Mouse (Mus musculus) urinary bladder, postnatal 14 days (tissue): ENCODE results near the gene Hirip3.
A peak's percentile ranks its signal among the peaks of the same experiment; 100 is the strongest.

Experiments used
- DNase-seq: peaks from one replicate; pipeline ENCODE4 v3.0.0; 2021; ENCODE audit warnings: low spot score

Gene Hirip3

DNA sequence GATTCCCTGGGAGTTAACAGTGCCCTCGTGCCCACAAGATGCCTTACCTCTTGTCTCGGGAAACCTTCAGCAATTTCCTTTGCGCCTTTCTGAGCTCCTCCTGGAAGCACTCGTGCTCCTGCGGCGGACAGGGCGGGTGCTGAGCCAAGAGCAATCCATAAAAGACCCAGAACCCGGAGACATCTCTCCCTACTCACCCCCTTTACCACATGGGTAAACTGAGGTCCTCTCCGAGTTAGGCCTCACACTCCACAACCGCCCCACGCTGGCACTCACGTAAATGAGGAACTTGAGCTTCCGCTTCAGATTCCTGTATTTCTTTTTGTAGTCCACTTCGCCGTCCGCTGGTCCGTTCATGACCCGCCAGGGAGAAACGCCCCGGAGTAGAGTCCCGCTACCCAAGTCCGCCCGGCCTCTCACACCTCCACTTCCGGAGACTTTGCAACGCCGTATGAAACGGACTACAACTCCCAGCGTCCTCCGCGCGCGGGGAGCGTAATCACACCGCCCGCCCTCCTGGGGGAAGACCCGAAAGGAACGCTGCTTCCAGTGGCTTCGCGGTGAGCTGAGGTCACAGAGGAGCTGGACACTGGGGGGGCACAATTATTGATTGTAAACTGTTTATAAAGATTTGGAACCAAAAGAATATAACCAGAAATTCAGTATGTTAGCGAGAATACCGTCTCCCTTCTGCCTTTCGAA is at the start of gene Hirip3:
Gene Hirip3 (plus strand): TSS at position 544 of the 702 bp plus-strand sequence.
- DNase-seq: peak; percentile 96

DNA sequence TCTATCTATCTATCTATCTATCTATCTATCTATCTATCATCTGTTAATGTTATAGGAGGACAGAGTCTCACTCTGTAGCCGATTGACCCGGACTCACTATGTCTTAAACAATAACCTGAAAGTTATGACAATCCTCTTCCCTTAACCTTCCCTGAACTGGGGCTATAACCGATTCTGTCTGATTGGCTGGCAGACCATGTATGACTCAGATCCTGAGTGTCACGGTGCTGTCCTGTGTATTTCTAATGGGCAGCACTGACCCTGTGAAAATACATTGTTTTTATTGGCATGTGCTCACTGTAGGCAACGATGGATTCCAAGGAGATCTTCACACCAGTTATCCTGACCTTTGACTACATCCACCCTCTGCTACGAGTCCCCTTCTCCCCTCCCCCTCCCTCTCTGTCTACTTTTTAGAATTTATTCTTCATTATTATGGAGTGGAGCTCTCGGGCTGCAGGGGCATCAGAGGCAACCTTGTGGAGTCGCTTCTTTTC is 46.0 kb upstream of the Hirip3 start:
- no peak for DNase-seq

DNA sequence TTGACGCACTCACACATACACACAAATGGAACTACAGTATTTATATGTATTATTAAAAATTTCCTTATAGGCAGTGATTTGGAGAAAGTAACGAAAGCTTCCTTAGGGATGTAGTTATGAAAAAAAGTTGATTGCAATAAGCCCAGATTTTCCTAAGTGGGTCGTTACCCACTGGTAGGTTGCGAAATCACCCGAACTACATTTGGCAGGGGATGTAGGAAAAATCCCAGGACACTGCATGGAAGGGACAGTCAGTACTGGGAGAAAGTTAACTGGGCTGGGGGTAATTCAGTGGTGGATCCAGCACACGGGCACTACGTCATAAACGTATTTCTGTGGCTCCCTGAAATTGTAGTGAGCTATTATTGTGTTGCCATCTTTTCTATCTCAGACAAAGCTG is 45.3 kb upstream of the Hirip3 start:
- DNase-seq: no peak

DNA sequence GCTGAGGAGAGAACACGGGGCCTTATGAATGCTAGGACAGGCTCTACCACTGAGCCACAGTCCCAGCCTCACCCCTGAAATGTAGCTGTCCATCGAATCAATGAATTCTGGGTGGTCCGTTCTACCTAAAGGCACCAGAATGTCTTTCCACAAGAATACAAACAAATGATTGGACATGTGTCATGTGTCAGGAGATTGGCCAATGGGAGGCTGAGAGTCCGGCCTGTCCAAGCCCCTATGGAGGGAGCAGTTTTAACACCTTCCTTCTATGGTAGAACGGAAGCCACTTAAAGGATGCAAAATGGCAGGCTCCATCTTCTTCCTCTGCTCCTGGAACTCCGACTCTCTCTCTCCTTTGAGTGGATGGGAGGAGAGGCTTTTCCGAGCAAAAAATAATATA is 44.2 kb upstream of the Hirip3 start:
- no peak for DNase-seq

DNA sequence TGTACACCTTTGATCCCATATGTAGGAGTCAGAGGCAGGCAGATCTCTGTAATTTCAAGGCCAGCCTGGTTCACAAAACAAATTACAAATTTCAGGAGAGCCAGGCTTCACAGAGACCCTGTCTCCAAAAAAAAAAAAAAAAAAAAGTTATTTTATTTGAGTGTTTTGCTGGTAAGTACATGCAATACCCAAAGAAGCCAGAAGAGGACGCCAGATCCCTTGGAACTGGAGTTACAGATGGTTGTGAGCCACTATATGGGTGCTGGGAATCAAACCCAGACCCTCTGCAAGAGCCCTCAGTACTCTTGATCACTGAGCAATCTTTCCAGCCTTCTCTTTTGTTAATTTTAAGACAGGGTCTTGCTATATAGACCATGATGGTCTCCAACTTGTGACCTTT is 43.0 kb upstream of the Hirip3 start:
- no peak for DNase-seq

DNA sequence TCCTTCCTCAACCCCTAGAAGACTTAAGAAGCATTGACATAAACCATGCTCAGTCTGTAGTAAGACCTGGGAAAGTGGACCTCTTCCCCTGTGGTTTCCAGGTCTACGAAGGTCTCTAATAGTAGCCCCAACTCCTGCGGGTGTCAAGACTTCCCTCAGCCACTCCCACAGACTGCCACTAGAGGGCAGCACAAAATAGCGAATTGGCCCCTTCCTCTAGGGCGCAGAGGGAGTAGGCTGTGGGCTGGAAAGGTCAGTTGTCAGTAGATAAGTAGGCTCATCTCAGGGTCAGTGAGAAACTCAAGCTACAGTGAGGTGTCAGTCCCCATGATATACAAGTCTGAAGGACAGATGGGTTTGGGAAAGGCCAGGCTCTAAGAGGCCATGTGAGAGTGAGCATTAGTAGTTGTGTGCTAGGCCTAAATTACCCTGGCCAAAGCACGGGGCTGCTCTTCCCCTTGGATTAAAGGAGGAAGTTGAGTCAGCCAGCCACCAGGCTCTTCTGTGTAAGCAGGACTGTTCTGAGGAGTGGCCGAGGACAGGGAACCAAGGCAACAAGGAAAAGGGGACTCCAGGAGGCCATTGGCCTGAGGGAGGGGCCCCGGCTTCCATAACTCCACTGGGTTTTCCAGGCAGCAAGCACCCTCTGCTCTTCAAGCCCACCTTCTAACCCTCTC is 39.8 kb upstream of the Hirip3 start:
- DNase-seq: peak; percentile 79

DNA sequence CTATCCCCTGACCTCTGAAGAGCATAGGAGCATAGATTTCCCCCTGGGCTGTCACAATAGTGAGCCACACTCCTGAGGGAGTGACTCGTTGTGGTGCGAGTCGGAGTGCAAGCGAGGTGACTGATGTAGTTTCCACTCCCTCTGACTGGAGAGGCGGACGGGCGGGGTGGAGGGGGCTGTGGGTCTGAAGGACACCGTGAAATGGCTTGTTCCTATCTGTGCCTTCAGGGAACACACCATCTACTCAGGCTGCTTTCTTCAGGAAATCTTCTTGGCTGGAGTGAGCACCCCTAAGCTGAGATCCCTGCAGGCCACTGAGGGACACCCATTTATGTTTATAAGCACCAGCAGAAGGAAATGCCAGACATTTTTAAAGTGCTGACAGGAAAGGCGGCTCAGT is 39.0 kb upstream of the Hirip3 start:
- DNase-seq: no peak

DNA sequence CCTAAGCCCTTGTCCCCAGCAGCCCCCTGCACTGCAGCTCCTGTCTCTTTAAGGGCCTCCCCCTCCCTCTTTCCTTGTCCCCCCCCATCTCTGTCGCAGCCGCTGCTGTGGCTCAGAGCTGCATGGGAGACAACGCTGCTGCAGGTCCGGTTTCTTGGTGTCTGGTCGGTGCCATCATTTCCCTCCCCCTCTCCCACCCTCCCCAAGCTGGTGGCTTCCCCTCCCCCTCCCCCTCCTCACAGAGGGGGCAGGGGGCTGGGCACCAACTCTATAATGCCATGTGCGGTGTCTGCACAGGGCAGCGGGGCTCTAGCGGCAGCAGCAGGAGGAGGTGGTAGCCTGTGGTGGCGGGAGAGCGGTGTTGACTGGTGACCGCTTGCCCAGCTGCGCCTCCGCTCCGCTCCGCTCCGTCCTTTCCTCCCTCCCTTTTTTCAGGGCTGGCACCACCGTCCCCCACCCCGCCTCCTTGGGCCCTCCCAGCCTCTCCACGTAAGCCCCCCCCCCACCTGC is 38.5 kb upstream of the Hirip3 start:
- no peak for DNase-seq

DNA sequence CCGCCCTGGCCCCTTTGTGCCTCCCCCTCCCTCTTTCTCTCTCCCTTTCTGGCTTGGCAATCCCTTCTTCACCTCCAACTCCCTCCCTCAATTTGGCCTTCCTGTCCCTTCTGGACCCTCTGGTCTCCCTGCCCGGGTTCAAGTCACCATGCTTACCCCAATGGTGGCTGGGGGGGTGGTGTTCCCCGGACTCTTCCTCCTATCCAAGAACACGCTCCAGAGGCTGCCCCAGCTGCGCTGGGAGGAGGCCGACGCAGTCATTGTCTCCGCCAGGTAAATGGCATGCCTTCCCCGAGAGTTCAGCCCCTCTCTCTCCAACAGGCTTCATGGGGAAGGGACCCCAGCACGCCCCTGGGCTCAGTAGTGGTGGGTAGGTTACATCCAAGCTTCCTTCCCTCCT is 37.8 kb upstream of the Hirip3 start:
- no peak for DNase-seq

DNA sequence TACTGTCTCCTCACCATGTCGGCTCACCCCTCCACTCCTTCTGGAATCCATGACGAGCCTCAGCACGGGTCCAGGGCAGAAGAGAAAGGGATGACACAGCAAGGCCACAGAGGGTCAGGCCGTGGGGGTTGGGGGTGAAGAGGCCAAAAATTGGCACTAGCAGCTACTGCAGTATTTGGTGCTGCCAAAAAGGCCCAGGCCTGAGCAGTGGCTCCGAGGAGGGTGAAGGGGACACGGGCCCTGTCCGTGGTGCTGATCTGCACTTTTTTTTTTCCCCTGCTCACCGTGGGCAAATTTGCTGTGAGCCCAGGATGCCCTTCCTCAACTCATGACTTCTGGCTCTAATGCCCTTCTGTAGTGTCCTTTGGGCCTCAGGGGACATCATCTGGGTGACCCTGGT is 36.4 kb upstream of the Hirip3 start:
- no peak for DNase-seq

DNA sequence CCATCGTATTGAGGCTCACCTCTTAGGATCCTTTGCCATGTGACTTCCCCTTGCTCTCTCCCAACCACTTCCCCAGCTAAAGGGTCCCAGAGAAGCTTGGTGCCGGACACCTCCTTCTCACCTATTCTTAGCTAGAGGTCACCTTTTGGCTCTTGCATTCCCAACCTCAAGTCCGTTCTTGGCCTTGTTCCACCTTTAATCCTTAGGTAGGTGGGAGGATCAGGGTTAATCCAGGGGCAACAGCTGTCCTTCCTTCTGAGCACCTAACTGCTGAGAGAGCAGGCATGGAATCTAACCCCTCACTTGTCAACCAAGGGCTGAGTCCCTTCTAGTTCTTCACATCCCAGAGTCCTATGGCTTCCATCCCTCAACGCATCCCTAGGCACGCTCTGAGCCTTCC is 35.8 kb upstream of the Hirip3 start:
- no peak for DNase-seq

DNA sequence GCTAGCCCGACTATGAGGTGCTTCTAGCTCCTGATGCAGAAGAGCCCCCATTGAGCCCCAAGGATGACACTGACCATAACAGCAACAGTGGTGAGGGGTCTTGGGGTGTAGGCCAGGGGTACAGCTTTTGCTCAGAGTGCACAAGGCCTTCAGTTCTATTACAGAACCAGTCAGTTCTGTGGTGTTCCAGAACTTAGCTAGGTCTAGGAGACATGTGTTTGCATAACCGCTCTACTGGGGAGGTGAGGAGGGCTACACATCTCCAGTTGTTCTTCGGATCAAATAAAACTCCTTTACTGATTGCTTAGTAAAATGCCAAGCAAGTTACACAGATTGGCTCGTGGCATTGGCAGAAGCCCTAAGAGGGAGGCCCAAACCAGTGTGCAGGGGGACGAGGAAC is 30.2 kb upstream of the Hirip3 start, which contains the start of gene 4930451I11Rik:
Gene 4930451I11Rik (minus strand): TSS at position 101 of the 400 bp plus-strand sequence.
- DNase-seq: no peak

DNA sequence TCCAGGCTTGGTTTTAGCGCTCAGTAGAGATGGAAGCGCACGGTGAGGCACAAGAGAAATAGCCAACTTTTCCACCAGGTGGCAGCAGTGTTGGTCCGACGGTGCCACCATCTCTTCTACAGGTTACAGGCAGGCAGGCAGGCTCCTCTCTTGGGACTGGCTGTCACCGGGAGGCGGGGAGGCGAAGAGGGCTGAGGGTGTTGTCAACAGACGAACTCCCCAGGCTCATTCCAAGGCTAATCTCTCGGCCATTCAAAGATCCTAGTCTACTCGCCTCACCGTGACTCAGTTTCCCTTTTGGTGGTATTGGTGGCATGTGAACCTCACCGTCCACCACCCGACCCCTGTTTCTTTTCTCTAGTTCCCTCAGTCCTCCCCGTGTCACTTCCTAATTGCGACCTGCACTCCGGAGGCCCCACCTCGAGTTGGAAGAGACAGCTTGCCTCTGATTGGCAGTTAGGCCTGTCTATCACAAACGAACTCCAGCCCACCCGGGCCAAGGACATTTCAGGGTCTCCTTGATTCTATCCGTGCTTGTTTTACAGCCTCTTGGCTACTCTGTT is 29.7 kb upstream of the Hirip3 start:
- DNase-seq: peak; percentile 81

DNA sequence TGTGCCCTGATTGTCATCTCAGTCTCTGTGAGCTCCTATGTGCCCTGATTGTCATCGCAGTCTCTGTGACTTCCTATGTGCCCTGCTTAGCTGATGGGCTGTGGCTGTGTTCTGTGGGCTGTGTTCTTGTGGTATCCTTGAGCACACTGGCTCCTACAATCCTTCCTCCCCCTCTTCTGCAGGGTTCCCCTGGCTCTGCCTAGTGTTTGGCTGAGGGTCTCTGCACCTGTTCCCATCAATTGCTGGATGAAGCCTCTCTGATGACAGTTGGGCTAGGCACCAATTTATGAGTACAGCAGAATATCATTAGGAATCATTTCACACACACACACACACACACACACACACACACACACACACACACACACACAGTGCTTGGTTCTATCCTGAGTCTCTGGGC is 28.5 kb upstream of the Hirip3 start:
- DNase-seq: no peak

DNA sequence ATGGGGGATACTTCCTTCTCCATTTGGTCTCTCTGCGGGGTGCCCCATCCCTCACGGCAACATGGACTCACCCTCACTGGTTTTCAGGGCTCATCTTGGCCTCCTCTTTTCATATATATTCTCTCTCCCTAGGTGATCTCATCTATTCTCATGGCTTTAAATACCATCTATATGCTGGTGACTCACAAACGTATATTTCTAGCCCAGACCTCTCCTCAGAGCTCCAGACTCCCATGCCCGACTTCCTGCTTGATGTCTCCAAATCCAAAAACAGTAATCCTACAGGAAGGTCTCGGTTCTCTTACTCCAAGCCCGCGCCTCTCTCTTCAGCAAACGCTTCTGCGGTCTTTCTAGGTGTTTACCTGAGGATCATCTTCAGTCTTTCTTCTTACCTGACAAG is 18.5 kb upstream of the Hirip3 start:
- DNase-seq: no peak

DNA sequence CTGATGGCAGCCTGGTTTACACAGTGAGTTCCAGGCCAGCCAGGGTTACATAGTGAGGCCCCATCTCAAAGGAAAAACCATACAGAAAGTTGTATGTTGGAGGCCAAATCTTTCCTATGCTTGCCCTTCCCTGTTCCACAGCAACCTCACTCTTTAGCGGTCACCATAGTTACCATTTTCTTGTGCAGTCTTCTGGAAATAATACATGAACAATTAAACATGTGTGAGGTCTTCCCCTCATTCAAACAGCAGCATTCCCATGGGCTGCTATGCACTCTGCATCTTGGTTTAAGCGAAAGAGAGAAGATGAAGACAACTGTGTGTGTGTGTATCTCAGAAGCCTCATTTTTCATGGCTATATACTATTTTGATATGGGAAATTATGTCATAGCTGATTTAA is 16.3 kb upstream of the Hirip3 start:
- no peak for DNase-seq

DNA sequence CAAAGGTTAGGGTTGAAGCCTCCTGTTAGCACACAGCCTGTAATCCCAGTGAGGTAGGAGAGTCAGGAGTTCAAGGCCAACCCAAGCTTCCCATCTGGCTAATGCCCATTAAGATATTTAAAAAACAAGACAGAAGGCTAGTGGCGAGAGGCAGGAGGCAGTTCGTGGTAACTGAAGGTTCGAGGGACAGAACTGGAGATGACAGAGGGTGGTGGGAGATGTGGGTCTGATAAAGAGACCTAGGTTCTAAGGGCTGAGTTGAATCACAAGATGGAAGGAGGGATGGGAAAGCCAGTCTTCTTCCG is 14.7 kb upstream of the Hirip3 start, which contains the start of gene Doc2a:
Gene Doc2a (plus strand): TSS at position 301 of the 305 bp plus-strand sequence.
- DNase-seq: no peak

DNA sequence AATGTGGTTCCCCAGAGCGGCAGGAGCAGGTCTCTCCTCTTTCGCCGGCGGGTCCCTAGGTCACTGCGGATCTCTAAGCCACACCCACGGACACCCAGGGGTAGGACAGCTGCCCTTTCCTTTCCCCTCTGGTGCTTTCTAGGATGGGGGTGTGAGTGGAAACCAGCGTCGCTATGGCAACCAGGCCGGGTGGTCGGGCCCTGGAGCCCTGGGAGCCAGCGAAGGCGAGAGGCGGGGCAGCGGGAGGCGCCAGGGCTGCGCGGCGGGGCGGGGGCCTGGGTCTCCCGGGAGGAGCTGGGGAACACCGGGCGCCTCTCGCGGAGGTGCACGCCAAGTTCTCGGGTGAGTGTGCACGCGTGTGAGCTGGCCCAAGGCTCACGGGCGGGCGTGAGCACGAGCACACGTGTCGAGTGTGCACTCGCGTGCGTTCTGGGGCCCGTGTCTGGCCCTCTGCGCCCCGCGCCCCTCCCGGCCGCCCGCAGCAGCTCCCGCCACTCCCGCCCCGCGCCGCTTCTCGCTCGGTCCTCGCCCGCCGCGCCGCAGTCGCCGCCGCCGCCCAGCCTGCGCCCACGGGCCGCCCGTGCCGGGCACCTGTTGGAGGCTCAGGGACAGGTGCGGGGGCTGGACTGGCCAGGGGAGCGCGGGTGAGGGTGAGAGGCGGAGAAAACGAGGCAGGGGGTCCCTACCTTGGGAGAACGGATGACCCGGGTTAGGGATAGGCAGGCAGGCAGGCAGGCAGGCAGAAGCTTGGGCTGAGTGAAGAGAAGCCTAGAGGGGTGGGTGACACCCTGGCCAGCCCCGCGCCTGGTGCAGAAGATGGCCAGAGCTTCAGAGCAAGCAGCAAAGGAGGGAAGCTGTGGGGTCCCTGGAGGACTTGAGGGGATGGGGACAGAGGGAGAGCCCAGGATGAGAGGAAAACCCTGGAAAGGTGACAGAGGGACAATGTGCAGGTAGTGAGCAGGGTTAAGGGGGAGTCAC is 14.1 kb upstream of the Hirip3 start:
- DNase-seq: no peak

DNA sequence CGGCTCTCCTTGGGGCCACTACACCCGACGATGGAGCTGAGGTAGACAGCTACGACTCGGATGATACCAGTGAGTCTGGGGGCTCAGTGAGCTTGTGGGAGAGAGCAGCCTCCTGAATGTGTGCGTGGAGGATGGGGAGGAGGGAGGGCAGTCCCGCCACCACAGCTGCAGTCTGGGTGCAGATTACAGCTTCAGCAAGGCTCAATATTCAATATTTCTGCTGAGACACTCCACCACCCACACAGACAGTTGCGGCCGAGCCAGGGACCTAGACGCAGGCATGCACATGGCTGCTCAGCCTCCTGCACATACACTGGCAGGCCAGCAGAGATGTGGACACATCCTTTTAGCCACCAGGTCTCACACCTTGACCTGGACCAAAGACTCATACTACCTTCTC is 13.0 kb upstream of the Hirip3 start:
- no peak for DNase-seq

DNA sequence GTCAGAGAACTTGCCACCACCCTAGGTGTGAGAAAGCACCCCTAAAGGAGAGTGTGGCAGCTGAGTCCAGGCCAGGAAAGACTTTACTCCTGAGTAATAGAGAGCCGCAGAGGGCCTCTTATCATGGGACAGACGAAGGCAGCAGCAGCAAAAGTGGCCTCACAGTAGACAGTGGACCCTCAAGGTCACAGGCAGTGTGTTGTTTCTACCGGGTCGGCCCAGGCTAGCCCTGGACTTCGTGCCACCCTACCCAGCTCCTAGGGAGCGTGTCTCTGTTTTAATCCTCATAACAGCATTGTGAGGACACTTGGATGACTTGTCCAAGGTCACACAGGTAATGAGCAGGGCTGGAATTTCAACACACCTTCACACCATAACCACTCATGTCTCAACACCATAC is 11.6 kb upstream of the Hirip3 start:
- no peak for DNase-seq

DNA sequence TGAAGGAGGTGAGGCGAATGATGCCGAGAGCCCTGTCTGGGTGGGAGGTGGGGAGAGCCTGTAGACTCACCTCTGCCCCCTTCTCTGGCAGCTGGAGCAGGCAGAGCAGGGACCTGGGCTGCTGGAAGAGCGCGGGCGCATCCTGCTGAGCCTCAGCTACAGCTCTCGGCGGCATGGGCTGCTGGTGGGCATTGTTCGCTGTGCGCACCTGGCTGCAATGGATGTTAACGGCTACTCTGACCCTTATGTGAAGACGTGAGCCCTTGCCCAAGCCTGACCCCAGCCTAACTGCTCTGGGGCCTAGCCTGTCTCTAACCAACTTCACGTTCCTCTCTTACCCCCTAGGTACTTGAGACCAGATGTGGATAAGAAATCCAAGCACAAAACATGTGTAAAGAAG is 10.6 kb upstream of the Hirip3 start:
- DNase-seq: no peak

DNA sequence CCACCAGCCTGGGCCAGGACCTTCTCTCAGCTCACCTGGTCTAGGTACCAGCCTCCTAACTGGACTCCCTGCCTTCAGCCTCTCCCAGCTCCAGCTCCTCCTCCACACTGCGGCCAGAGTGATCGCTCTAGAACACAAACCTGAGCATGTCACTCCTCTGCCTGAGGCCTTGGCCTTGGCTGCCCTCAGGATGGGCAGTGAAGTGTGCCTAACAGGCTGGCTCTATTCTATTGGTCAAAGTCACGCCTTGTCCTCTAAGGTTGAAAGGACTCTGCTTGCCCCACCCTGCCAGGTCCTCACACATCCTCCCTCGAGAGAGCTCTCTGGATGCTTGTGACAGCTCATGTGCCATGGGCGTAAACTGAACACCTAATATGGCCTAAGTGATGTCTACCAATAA is 8.3 kb upstream of the Hirip3 start:
- no peak for DNase-seq
